Mouse (Mus musculus) forebrain, postnatal 0 days (tissue): Measurements from ENCODE around the gene Pigk. TPM values are rescaled to one million over a fixed set of nuclear protein-coding genes. Genes with fewer than 3 reads are reported as not detected.

Source experiments
- ATAC-seq: fragments of 200-750 bp; cut with Nextera tagmentation; 2 replicates; pipeline ENCODE4 v1.8.0; 2017; ENCODE audit warnings: mild to moderate bottlenecking, moderate library complexity
- DNase-seq: peaks from one replicate; pipeline ENCODE4 v3.0.0-alpha.2; 2015
- H3K27ac ChIP-seq: fragments of 300-500 bp; sonication (generic); 2 replicates; pipeline ENCODE4 v1.5.1; 2014; ENCODE audit warnings: low read depth, mild to moderate bottlenecking, antibody characterized with exemption, low read length, moderate library complexity, mixed read lengths
- H3K27me3 ChIP-seq: fragments of 300-500 bp; sonication (generic); 2 replicates; pipeline ENCODE4 v1.6.1; 2014; ENCODE audit warnings: mild to moderate bottlenecking, low read length, mixed read lengths; ENCODE audit not compliant: insufficient read depth
- H3K36me3 ChIP-seq: fragments of 300-500 bp; sonication (generic); 2 replicates; pipeline ENCODE4 v1.6.1; 2014; ENCODE audit warnings: mild to moderate bottlenecking, moderate library complexity; ENCODE audit not compliant: insufficient read depth
- H3K4me1 ChIP-seq: fragments of 300-500 bp; sonication (generic); 2 replicates; pipeline ENCODE4 v1.6.1; 2014; ENCODE audit warnings: antibody characterized with exemption; ENCODE audit not compliant: insufficient read depth
- H3K4me2 ChIP-seq: fragments of 300-500 bp; sonication (generic); 2 replicates; pipeline ENCODE4 v1.6.1; 2014; ENCODE audit warnings: low read depth, mild to moderate bottlenecking, moderate library complexity
- H3K4me3 ChIP-seq: fragments of 300-500 bp; sonication (generic); 2 replicates; pipeline ENCODE4 v1.5.1; 2014; ENCODE audit warnings: low read depth, low read length, mixed read lengths
- H3K9ac ChIP-seq: fragments of 300-500 bp; sonication (generic); 2 replicates; pipeline ENCODE4 v1.6.1; 2014; ENCODE audit warnings: mild to moderate bottlenecking
- H3K9me3 ChIP-seq: fragments of 300-500 bp; sonication (generic); 2 replicates; pipeline ENCODE4 v1.6.1; 2016; ENCODE audit warnings: low read length
- CTCF ChIP-seq: sonication (generic); IDR thresholded peaks from 2 replicates; pipeline ENCODE4 v1.5.1; 2016; ENCODE audit warnings: antibody characterized with exemption, control low read depth, low read depth
- WGBS: fragments of 180-500 bp; shearing (Covaris S2); extraction: QIAGEN DNeasy Blood & Tissue Kit; methylation state at CpG from one replicate; pipeline ENCODE4 v1.1.7; 2014; 5-methylcytosine and 5-hydroxymethylcytosine counted together
- polyA plus RNA-seq: library from polyadenylated mRNA; unstranded; fragments of >200 nt; fragmentation: Nextera tagmentation; extraction: Ambion mirVana; gene quantifications from 2 replicates; pipeline ENCODE4 v1.2.1, GENCODE M21; 2015
- total RNA-seq: library from RNA; depleted of rRNA; stranded (reverse); fragments of >200 nt; gene quantifications from 2 replicates; pipeline ENCODE4 v1.2.3, GENCODE M21; 2014

Gene Pigk
- total and polyA plus RNA-seq, 2 experiments from 2014 or later = 31.8 to 46.0 TPM

DNA sequence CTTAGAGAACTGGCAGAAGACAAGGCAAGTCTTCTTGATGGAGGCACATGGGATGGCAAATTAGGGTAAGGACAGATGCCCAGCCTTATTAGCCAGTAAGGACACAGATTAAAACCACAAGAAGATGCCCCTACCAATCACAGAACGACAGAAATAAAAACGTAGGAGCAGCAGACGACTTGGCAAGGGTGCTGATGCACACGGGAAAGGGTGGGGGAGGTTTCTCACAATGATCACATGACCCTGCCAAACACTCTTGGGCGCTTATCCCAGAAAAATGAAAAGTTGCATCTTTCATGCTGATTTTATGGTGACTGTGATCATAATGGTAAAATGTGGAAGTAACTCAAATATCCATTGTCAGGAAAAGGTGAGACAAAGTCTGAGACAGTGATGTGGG lies 193.2 kb downstream of the Pigk start:
- ATAC-seq (0 out of 2 replicates have a peak, but pooled peaks have one; percentile 27), DNase-seq (peak; percentile 46)
- Histone ChIP-seq H3K27ac (no peak overlapping the region), H3K4me2 (no peak overlapping the region), H3K27me3 (no peaks in the 10 kb centered on the region), H3K9me3 (no peaks in the 10 kb centered on the region), H3K4me1 (0 out of 2 replicates have a peak, but pooled peaks cover 2% of the 10 kb centered on the region), H3K9ac (no peak overlapping the region), H3K4me3 (no peak overlapping the region), H3K36me3 (no peaks in the 10 kb centered on the region)
- 57% methylated on average over 5 of the region's 5 CpGs for WGBS
- TF ChIP-seq CTCF = no peak

GRCm38 (mm10) chr3:152907683-152908082 lies 193.8 kb downstream of the Pigk start:
- no peak overlapping the region for H3K9ac ChIP-seq
- ATAC-seq (no peak), DNase-seq (no peak)
- no peak overlapping the region for H3K27ac ChIP-seq
- H3K9me3 ChIP-seq = no peaks in the 10 kb centered on the region
- H3K4me1 ChIP-seq = 0 out of 2 replicates have a peak, but pooled peaks cover 2% of the 10 kb centered on the region
- H3K4me2 ChIP-seq = no peak overlapping the region
- TF ChIP-seq CTCF = no peak
- no peaks in the 10 kb centered on the region for H3K27me3 ChIP-seq
- no peaks in the 10 kb centered on the region for H3K36me3 ChIP-seq
- 83% methylated on average over 5 of the region's 5 CpGs for WGBS
- no peak overlapping the region for H3K4me3 ChIP-seq

DNA sequence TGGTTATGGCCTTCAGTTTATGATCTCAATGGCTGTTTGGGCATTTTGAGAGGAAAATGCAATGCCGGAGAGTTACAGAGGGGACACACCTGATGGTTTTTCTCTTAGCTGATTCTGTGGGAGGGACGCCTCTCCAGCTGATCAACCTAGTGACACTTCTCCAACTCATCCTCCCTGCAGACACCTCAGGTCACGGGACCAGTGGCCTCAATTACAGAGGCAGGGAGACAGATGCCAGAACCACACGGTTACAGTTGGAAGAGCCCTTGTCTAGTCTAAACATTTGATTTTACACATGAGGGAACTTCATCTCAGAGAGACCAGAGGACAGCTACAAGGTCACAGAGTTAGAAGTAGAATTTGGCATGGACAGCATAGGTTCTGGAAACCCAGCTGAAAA lies 197.7 kb downstream of the Pigk start:
- Histone ChIP-seq H3K27me3 (no peaks in the 10 kb centered on the region), H3K4me2 (no peak overlapping the region), H3K27ac (no peak overlapping the region), H3K4me3 (no peak overlapping the region), H3K4me1 (0 out of 2 replicates have a peak, but pooled peaks cover 2% of the 10 kb centered on the region), H3K9ac (no peak overlapping the region), H3K36me3 (no peaks in the 10 kb centered on the region), H3K9me3 (no peaks in the 10 kb centered on the region)
- ATAC-seq (no peak), DNase-seq (no peak)
- 88% methylated on average over 4 of the region's 4 CpGs for WGBS
- no peak for TF ChIP-seq CTCF

DNA sequence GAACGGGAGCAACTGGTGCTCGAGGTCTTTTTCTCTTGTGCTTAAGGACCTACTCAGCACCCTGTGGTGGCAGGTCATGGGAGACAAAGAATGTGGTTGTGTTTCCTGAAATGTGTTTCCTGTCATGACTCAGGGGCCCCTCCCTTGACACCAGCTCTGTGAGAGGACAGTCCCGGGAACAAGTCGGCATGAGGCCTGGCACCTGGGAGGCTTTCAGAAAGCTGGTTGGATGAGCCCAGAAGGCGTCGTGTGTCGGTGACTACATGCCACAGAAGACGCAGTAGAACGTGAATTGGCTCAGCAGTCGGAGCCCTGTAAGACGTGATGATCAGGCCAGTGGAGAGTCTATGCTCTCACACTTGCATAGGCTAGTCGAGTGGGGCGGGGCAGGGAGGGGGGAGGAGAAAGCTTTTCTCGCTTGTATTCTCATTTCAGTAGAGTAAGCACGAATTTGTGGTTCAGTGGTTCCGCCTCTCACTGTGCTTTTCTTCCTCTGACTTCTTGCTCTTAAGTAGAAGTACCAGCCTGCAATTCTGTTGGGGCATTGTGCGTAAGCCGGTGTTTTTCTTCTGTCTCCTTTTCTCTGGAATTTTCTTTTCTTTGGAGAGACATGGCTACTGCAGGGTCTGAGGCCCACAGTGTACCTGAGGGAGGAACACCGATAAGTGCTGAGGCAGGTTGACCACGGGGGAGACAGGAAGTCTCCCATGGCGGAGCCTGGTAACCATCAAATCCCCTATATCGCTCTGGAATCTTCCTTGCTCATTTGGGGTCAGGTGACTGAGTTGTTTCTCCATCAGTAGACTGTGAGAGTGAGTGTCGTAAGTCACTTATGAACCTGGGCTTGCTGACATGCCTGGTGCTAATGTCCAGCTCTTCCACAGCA lies 198.6 kb downstream of the Pigk start:
- Histone ChIP-seq H3K4me2 (no peak overlapping the region), H3K27me3 (no peaks in the 10 kb centered on the region), H3K9ac (no peak overlapping the region), H3K9me3 (no peaks in the 10 kb centered on the region), H3K4me1 (no peaks in the 10 kb centered on the region), H3K4me3 (no peak overlapping the region), H3K27ac (no peak overlapping the region), H3K36me3 (no peaks in the 10 kb centered on the region)
- DNase-seq (no peak), ATAC-seq (no peak)
- no peak for TF ChIP-seq CTCF
- 88% methylated on average over 23 of the region's 23 CpGs for WGBS

- WGBS = 94% methylated on average over 10 of the region's 10 CpGs
- DNase-seq (no peak), ATAC-seq (no peak)
- no peak overlapping the region for H3K4me3 ChIP-seq
- no peak overlapping the region for H3K9ac ChIP-seq
- H3K27ac ChIP-seq = no peak overlapping the region
- no peak for TF ChIP-seq CTCF
- H3K36me3 ChIP-seq = no peaks in the 10 kb centered on the region
- H3K4me2 ChIP-seq = no peak overlapping the region
- H3K27me3 ChIP-seq = no peaks in the 10 kb centered on the region
- H3K4me1 ChIP-seq = no peaks in the 10 kb centered on the region
- no peaks in the 10 kb centered on the region for H3K9me3 ChIP-seq
These were observed 199.2 kb downstream of the Pigk start for GRCm38 (mm10) chr3:152913150-152913549.

GRCm38 (mm10) chr3:152913625-152914024 lies 199.7 kb downstream of the Pigk start:
- no peaks in the 10 kb centered on the region for H3K36me3 ChIP-seq
- DNase-seq = no peak
- no peaks in the 10 kb centered on the region for H3K9me3 ChIP-seq
- H3K4me2 ChIP-seq = no peak overlapping the region
- no peak overlapping the region for H3K4me3 ChIP-seq
- TF ChIP-seq CTCF = no peak
- WGBS = 92% methylated on average over 3 of the region's 3 CpGs
- no peaks in the 10 kb centered on the region for H3K27me3 ChIP-seq
- H3K4me1 ChIP-seq = no peaks in the 10 kb centered on the region
- H3K9ac ChIP-seq = no peak overlapping the region
- H3K27ac ChIP-seq = no peak overlapping the region
- ATAC-seq = no peak

GRCm38 (mm10) chr3:152914376-152914775 lies 200.5 kb downstream of the Pigk start:
- 86% methylated on average over 6 of the region's 6 CpGs for WGBS
- H3K4me3 ChIP-seq = no peak overlapping the region

More at GRCm38 (mm10) chr3:152914376-152914775, 200.5 kb downstream of the Pigk start:
- Histone ChIP-seq H3K4me2 (no peak overlapping the region), H3K36me3 (no peaks in the 10 kb centered on the region), H3K27ac (no peak overlapping the region), H3K4me1 (no peaks in the 10 kb centered on the region), H3K9me3 (no peaks in the 10 kb centered on the region), H3K9ac (no peak overlapping the region), H3K27me3 (no peaks in the 10 kb centered on the region)
- no peak for TF ChIP-seq CTCF
- DNase-seq (no peak), ATAC-seq (no peak)
